Mouse (Mus musculus) limb, embryonic 14.5 days (tissue): ENCODE results near the gene Dnah3. TPM values are rescaled to one million over a fixed set of nuclear protein-coding genes. Genes with fewer than 3 reads are reported as not detected.

Experiments
- ATAC-seq: fragments of 200-750 bp; cut with Nextera tagmentation; 2 replicates; pipeline ENCODE4 v1.8.0; 2017; ENCODE audit warnings: low read depth, moderate number of reproducible peaks, moderate TSS enrichment; ENCODE audit not compliant: low FRiP score
- DNase-seq: peaks from one replicate; pipeline ENCODE4 v3.0.0-alpha.2; 2015; ENCODE audit warnings: low spot score
- H3K27ac ChIP-seq: fragments of 300-500 bp; sonication (generic); replicated peaks from 2 replicates; pipeline ENCODE4 v1.5.1; 2014; ENCODE audit warnings: low read depth, mild to moderate bottlenecking, low read length, moderate library complexity, mixed read lengths
- H3K27me3 ChIP-seq: fragments of 300-500 bp; sonication (generic); 2 replicates; pipeline ENCODE4 v1.6.1; 2014; ENCODE audit warnings: low read length, mixed read lengths; ENCODE audit not compliant: control insufficient read depth, insufficient read depth
- H3K36me3 ChIP-seq: fragments of 300-500 bp; sonication (generic); 2 replicates; pipeline ENCODE4 v1.6.1; 2014; ENCODE audit warnings: mild to moderate bottlenecking, low read length, moderate library complexity, mixed read lengths; ENCODE audit not compliant: control insufficient read depth, insufficient read depth
- H3K4me1 ChIP-seq: fragments of 300-500 bp; sonication (generic); 2 replicates; pipeline ENCODE4 v1.6.1; 2014; ENCODE audit warnings: antibody characterized with exemption, low read length, mixed read lengths; ENCODE audit not compliant: control insufficient read depth, insufficient read depth
- H3K4me2 ChIP-seq: fragments of 300-500 bp; sonication (generic); replicated peaks from 2 replicates; pipeline ENCODE4 v1.6.1; 2014; ENCODE audit warnings: low read depth, mild to moderate bottlenecking, low read length, moderate library complexity; ENCODE audit not compliant: severe bottlenecking
- H3K4me3 ChIP-seq: fragments of 300-500 bp; sonication (generic); replicated peaks from 2 replicates; pipeline ENCODE4 v1.5.1; 2014; ENCODE audit warnings: low read length
- H3K9ac ChIP-seq: fragments of 300-500 bp; sonication (generic); 2 replicates; pipeline ENCODE4 v1.6.1; 2014; ENCODE audit warnings: mild to moderate bottlenecking, low read depth, low read length, moderate library complexity; ENCODE audit not compliant: severe bottlenecking
- H3K9me3 ChIP-seq: fragments of 300-500 bp; sonication (generic); 2 replicates; pipeline ENCODE4 v1.6.1; 2016; ENCODE audit warnings: low read length; ENCODE audit not compliant: control insufficient read depth
- POLR2A ChIP-seq: fragments of 200-500 bp; IDR thresholded peaks from 2 replicates; pipeline ENCODE4 v1.8.0; 2012; ENCODE audit warnings: inconsistent platforms, mild to moderate bottlenecking, moderate library complexity, borderline replicate concordance; ENCODE audit not compliant: insufficient read depth, insufficient read length; ENCODE audit errors: extremely low read depth
- WGBS: fragments of 180-500 bp; shearing (Covaris S2); extraction: QIAGEN DNeasy Blood & Tissue Kit; methylation state at CpG from one replicate; pipeline ENCODE4 v1.1.7; 2014; 5-methylcytosine and 5-hydroxymethylcytosine counted together
- polyA plus RNA-seq, 2 experiments: library from polyadenylated mRNA; depleted of rRNA in 1 of 2; stranded (reverse) in 1 of 2; unstranded in 1 of 2; fragments of >200 nt; fragmentation: Nextera tagmentation in 1 of 2; extraction: Ambion mirVana in 1 of 2; gene quantifications; 2 replicates each; pipeline versions ENCODE4 v1.2.1 to v1.2.3; 2012 to 2014

Gene Dnah3
- polyA plus RNA-seq, 2 experiments: 0.01 TPM; not detected in 1

DNA sequence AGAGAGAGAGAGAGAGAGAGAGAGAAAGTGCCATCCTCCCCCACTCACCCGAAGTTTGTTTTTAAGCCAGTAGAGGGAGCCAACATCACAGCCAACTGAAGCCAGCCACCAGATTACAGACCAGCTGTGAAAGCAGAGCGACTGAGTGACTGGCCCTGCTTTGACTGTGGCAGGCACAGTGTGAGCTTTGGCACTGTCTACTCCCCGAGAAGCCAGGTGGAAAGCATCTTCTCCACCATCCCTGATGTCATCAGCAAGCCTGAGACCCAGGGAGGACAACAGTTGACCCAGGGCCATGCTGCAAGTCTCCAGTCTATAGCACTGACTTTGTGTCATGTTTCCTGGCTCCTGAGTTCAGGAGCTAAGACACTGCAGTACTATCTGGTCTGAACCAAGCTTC, 29.8 kb upstream of the Dnah3 start:
- WGBS: 0% methylated on average over 3 of the region's 3 CpGs

DNA sequence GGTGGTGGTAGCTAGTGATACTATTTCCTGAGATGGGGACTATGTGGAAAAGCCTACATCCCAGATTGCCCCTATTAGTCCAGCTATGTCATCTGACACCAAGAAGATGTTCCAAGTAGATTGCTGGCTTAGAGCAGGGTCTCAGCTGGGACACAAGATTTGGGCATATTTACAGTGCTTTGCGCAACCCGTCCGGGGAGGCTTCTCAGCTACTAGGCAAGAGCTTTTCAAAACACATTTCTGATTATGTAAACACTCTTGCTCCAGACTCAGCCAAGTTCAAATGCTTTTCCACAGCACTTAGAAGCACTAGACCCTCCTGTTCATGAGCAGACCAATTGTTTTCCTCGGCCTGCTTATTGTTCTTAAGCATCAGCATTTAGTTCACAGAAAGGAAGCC, 28.7 kb upstream of the Dnah3 start:
- TF ChIP-seq POLR2A: no peak
- Histone ChIP-seq H3K36me3 (peaks cover 10% of the 10 kb centered on the region; the same call in 1 of the 2 replicates), H3K4me2 (no peak overlapping the region), H3K4me1 (peaks cover 19% of the 10 kb centered on the region), H3K27ac (no peak overlapping the region), H3K9me3 (no peaks in the 10 kb centered on the region), H3K27me3 (no peaks in the 10 kb centered on the region), H3K4me3 (no peak overlapping the region), H3K9ac (no peak overlapping the region)
- 90% methylated on average over 4 of the region's 4 CpGs for WGBS
- DNase-seq (no peak), ATAC-seq (no peak)

More for the DNA sequence above, 29.8 kb upstream of the Dnah3 start:
- Histone ChIP-seq H3K27ac (0 out of 2 replicates have a peak overlapping the region, but pooled peaks have one; percentile 7), H3K9ac (no peak overlapping the region), H3K4me1 (peaks cover 19% of the 10 kb centered on the region), H3K27me3 (no peaks in the 10 kb centered on the region), H3K9me3 (no peaks in the 10 kb centered on the region), H3K4me2 (no peak overlapping the region), H3K4me3 (no peak overlapping the region), H3K36me3 (peaks cover 8% of the 10 kb centered on the region; the same call in 1 of the 2 replicates)
- TF ChIP-seq POLR2A: no peak
- DNase-seq: peak; percentile 79
- peak; percentile 62 for ATAC-seq

DNA sequence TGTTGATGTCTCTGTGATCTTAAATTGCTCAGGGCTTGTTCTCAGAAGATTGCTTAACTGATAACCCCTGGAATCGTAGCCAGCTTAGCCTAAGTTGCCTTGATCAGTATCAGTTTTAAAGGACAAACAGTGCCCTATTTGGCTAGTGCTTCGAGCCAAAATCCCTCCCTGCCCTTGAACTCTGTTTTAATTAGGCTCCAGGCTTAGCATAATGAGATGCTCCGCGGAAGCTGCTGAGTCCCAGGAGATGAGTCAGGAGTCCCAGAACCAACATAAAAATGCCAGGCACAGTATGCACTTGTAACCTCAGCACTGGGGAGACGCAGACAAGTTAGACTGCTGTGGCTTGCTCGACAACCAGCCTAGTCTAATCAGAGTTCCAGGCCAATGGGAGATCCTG, 22.4 kb upstream of the Dnah3 start:
- DNase-seq: no peak
- H3K36me3 ChIP-seq: peaks cover 10% of the 10 kb centered on the region; the same call in 1 of the 2 replicates
- H3K9ac ChIP-seq: no peak overlapping the region
- TF ChIP-seq POLR2A: no peak
- 26% methylated on average over 6 of the region's 6 CpGs for WGBS
- no peaks in the 10 kb centered on the region for H3K9me3 ChIP-seq
- no peak overlapping the region for H3K27ac ChIP-seq
- no peak overlapping the region for H3K4me2 ChIP-seq
- H3K27me3 ChIP-seq: no peaks in the 10 kb centered on the region
- peaks cover 6% of the 10 kb centered on the region for H3K4me1 ChIP-seq
- H3K4me3 ChIP-seq: no peak overlapping the region
- ATAC-seq: no peak

DNA sequence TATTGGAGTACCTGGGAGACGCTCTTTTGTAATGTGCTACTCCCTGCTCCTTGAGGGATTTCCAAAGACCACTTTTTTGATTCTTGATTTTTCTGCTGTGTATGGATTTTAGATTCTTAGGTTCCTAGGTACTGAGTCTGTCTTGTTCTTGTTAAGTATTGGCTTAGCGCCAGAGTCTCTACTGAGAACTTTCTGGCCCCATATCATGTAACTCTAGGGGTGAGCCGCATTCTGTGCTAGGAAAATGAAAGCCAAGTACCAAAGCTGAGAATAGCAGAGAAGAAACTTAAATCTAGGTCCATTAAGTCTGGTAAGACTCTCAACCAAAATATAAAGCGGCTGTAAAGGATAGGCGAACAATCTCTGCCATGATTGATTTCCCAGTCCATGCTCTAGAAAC, 21.9 kb upstream of the Dnah3 start:
- H3K4me2 ChIP-seq: no peak overlapping the region
- no peaks in the 10 kb centered on the region for H3K9me3 ChIP-seq
- H3K4me1 ChIP-seq: peaks cover 6% of the 10 kb centered on the region
- no peak for TF ChIP-seq POLR2A
- ATAC-seq (peak; percentile 37; the same call in 1 of the 2 replicates), DNase-seq (peak; percentile 47)
- no peak overlapping the region for H3K9ac ChIP-seq
- H3K4me3 ChIP-seq: no peak overlapping the region
- WGBS: 58% methylated on average over 5 of the region's 5 CpGs
- H3K27me3 ChIP-seq: no peaks in the 10 kb centered on the region
- peaks cover 10% of the 10 kb centered on the region; the same call in 1 of the 2 replicates for H3K36me3 ChIP-seq
- H3K27ac ChIP-seq: no peak overlapping the region

DNA sequence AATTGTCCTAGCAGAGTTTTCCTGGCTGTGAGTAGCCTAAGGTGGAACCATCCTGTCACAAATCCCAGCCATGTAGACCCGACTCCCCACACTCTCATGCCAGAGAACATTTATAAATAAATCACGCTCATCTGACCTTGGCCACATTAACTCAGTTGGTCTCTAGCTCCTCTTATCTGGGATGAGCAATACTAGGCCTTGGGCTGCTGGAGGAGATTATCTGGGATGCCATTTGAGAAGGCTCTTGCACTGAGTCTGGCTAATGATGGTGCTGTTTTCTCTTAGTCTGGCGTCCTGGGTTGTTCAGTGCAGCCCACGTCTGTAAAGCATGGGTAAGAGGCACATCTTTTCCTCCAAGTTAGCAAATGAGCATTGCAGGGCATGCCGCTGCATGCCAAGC, 14.6 kb upstream of the Dnah3 start:
- TF ChIP-seq POLR2A: no peak
- no peaks in the 10 kb centered on the region for H3K4me1 ChIP-seq
- no peak overlapping the region for H3K9ac ChIP-seq
- DNase-seq: no peak
- H3K36me3 ChIP-seq: peaks cover 5% of the 10 kb centered on the region; the same call in 1 of the 2 replicates
- ATAC-seq: no peak
- H3K27me3 ChIP-seq: no peaks in the 10 kb centered on the region
- H3K27ac ChIP-seq: no peak overlapping the region
- no peak overlapping the region for H3K4me2 ChIP-seq
- WGBS: 72% methylated on average over 5 of the region's 5 CpGs
- no peaks in the 10 kb centered on the region for H3K9me3 ChIP-seq
- no peak overlapping the region for H3K4me3 ChIP-seq
